In the genomic region with DNA sequence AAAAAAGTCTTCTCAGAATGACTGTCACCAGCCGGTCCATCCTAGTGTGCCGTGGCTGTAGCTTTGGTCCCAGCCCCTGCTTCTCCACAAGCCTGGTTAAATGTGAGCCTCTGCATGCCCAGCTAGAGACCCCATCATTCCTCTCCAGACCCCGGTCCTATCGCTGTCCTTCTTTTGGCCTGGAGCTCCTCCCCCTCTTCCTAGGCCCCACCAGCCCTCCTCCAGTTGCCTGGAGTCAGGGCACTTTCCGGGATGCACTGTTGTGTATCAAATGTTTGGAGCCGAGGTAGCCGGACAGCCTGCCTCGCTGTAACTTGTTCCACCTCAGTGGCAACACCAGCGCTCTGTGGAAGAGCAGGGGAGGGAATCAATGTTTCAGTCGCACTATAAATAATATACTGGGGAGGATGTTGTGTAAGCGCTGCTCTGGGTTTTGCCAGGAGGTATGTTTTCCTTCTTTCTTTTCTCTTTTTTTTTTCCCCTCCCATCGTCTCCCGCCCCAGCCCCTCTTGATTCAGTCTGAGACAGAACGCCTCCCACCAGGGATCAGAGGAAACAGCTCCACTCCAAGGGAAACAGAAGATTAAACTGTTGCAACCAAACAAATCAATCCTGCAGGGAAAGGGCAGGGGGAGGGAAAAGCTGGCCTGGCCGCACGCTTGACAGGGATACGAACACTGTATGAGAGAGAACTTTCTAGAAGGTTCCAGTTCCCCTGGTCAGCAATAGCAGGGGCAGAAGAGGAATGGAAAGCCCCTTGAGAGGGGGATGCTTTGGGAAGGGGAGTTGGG, we compare ENCODE assay signal across 9 mouse cellular contexts.
DNase-seq lines count a peak whose midpoint lies in the region; ATAC-seq and TF ChIP-seq lines count a peak whose summit lies in the region.
"Had no signal": no experiment of that assay in that cellular context is flagged by ENCODE, and none has a peak within 500 bp of the region (broad histone marks: within the 10 kb centered on the region; RNA-seq: fewer than 3 reads in every experiment).

No protein-coding gene starts in this region.

- no peaks in the 10 kb centered on the region for H3K4me1 ChIP-seq in kidney, adult 2 months (ENCODE audit: control insufficient read depth, insufficient read depth, low read length)
- peaks cover 0 to 5% of the 10 kb centered on the region in 2 experiments; a peak in 2 of 4 replicates for H3K4me1 ChIP-seq in heart, embryonic 14.5 days (ENCODE audit: control insufficient read depth in 2 of 2, insufficient read depth in 2 of 2, low read length in 2 of 2)
- no peaks in the 10 kb centered on the region for H3K4me1 ChIP-seq in liver, postnatal 0 days (ENCODE audit: insufficient read depth)

- no peaks in the 10 kb centered on the region for H3K9me3 ChIP-seq in heart, embryonic 14.5 days (ENCODE audit: control insufficient read depth, low read length)
- no peaks in the 10 kb centered on the region for H3K9me3 ChIP-seq in liver, postnatal 0 days (ENCODE audit: low read length)
- H3K9me3 ChIP-seq: embryonic facial prominence, embryonic 15.5 days had no signal

- TF ChIP-seq CTCF in kidney, adult 2 months (conservative IDR thresholded peaks at IDR 0.05; ENCODE audit: insufficient read depth, insufficient read length, low read depth, low read length), result no peak
- TF ChIP-seq CTCF in liver, postnatal 0 days (IDR thresholded peaks at IDR 0.05; ENCODE audit: low read depth), result no peak

- H3K27me3 ChIP-seq in kidney, adult 2 months (replicated peaks; ENCODE audit: control insufficient read depth, insufficient read depth, low read length), result no peaks in the 10 kb centered on the region
- H3K27me3 ChIP-seq in heart, embryonic 14.5 days (ENCODE audit: control insufficient read depth, insufficient read depth, low read length), result 0 out of 2 replicates have a peak, but pooled peaks cover 5% of the 10 kb centered on the region
- no peaks in the 10 kb centered on the region for H3K27me3 ChIP-seq in liver, postnatal 0 days (ENCODE audit: insufficient read depth, low read length)
- H3K27me3 ChIP-seq: embryonic facial prominence, embryonic 15.5 days had no signal

- TF ChIP-seq EP300 in liver, postnatal 0 days (IDR thresholded peaks at IDR 0.05; ENCODE audit: low read depth), result no peak

- WGBS in kidney, adult 2 months, result 15% methylated on average over 17 of the region's 17 CpGs
- WGBS in heart, embryonic 14.5 days, result 29% methylated on average over 17 of the region's 17 CpGs
- WGBS in liver, postnatal 0 days (ENCODE audit: insufficient replicate concordance), result 46% methylated on average over 17 of the region's 17 CpGs

- peak overlapping the region; percentile 35 for H3K4me2 ChIP-seq in heart, embryonic 14.5 days (ENCODE audit: low read length)
- H3K4me2 ChIP-seq in liver, postnatal 0 days (ENCODE audit: low read depth, low read length), result no peak overlapping the region
- H3K4me2 ChIP-seq: embryonic facial prominence, embryonic 15.5 days had no signal

- H3K36me3 ChIP-seq in kidney, adult 2 months (ENCODE audit: control insufficient read depth, insufficient read depth, low read length), result no peaks in the 10 kb centered on the region
- H3K36me3 ChIP-seq in heart, embryonic 14.5 days (ENCODE audit: control insufficient read depth, insufficient read depth, low read length), result no peaks in the 10 kb centered on the region
- no peaks in the 10 kb centered on the region for H3K36me3 ChIP-seq in liver, postnatal 0 days (replicated peaks; ENCODE audit: insufficient read depth, low read length)
- H3K36me3 ChIP-seq: embryonic facial prominence, embryonic 15.5 days had no signal

- ATAC-seq in heart, embryonic 14.5 days (ENCODE audit: insufficient number of reproducible peaks, insufficient read depth, low FRiP score, low read depth), result no peak
- no peak for ATAC-seq in liver, postnatal 0 days
- no peak for ATAC-seq in granulocyte monocyte progenitor cell, adult 5-6 weeks (replicated peaks; ENCODE audit: poor library complexity, severe bottlenecking)

- peak; percentile 0 for DNase-seq in kidney, adult 2 months
- DNase-seq in kidney, adult 18-20 months, result no peak
- peak; percentile 46 for DNase-seq in embryo, embryonic 9.5 days (ENCODE audit: extremely low spot score)
- DNase-seq in lung, postnatal 10 days, result peak; percentile 20
- peak; percentile 60 for DNase-seq in telencephalon, adult 2 months (ENCODE audit: low read depth, low spot score)
- no peak for DNase-seq in liver, postnatal 0 days

- no peak overlapping the region for H3K27ac ChIP-seq in kidney, adult 2 months (ENCODE audit: insufficient read depth, low read depth, low read length)
- H3K27ac ChIP-seq in heart, embryonic 14.5 days (replicated peaks in 1 of 2; ENCODE audit: control insufficient read depth in 1 of 2, insufficient read depth in 1 of 2, low read depth in 2 of 2, low read length in 2 of 2), result 0 out of 4 replicates have a peak overlapping the region, but pooled peaks of 1 of the 2 experiments have one; percentile 9
- no peak overlapping the region for H3K27ac ChIP-seq in liver, postnatal 0 days (ENCODE audit: low read depth)
- H3K27ac ChIP-seq: embryonic facial prominence, embryonic 15.5 days had no signal

- no peak for TF ChIP-seq POLR2A in kidney, adult 2 months (IDR thresholded peaks at IDR 0.05; ENCODE audit: low read depth, low read length)

- H3K9ac ChIP-seq in heart, embryonic 14.5 days (ENCODE audit: low read length), result no peak overlapping the region
- H3K9ac ChIP-seq in liver, postnatal 0 days (replicated peaks), result no peak overlapping the region
- H3K9ac ChIP-seq: embryonic facial prominence, embryonic 15.5 days had no signal

- H3K4me3 ChIP-seq in kidney, adult 2 months (ENCODE audit: insufficient read depth, low read depth, low read length), result no peak overlapping the region
- H3K4me3 ChIP-seq in heart, embryonic 14.5 days (ENCODE audit: control insufficient read depth in 1 of 2, insufficient read depth in 1 of 2, low read depth in 1 of 2, low read length in 2 of 2), result no peak overlapping the region
- H3K4me3 ChIP-seq in liver, postnatal 0 days (ENCODE audit: low read depth, low read length), result no peak overlapping the region
- H3K4me3 ChIP-seq: embryonic facial prominence, embryonic 15.5 days had no signal

Comparison
In these comparisons a context has a peak if more than half of its experiments do, and no peak if none do; other contexts are left out.
1. DNase-seq: peak in kidney, adult 2 months (single experiment), embryo, embryonic 9.5 days (single experiment), lung, postnatal 10 days (single experiment) and telencephalon, adult 2 months (single experiment); none in kidney, adult 18-20 months (single experiment) and liver, postnatal 0 days (single experiment).